Mouse (Mus musculus): ENCODE results near the gene Ctnnd2. TPM values are rescaled to one million over a fixed set of nuclear protein-coding genes. Genes with fewer than 3 reads are reported as not detected.

Ctnnd2 gene
- total and polyA plus RNA-seq, 3 experiments = 0.16 TPM; not detected in 2

DNA sequence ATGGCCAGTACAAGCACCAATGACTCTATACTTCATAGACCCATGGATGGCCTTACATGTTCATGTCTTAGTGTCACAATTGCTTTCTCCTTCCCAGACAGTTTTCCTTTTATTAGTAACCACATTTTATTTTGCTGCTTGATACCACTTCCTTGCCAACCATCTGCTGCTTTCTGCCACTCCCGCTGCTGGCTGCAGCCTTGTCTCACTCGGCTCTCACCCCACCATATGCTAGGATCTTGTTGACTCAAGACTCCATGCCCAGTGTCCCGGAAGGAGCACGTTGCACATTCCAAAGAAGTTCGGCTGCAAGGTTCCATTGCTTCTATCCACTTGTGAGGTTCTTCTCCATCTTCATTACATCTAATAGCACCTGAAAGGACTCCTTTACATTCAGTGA lies 722.7 kb downstream of the Ctnnd2 start:
- no peaks in the 10 kb centered on the region for H3K27me3 ChIP-seq (ENCODE audit: insufficient read depth, low read length)
- 0 out of 2 replicates have a peak, but pooled peaks cover 4% of the 10 kb centered on the region for H3K9me3 ChIP-seq (replicated peaks)
- ATAC-seq (ENCODE audit: extremely low read depth, insufficient number of reproducible peaks, low FRiP score, poor library complexity, severe bottlenecking) (no peak), DNase-seq (ENCODE audit: low spot score) (no peak)
- H3K4me1 ChIP-seq (ENCODE audit: insufficient read depth, low read depth, low read length) = no peaks in the 10 kb centered on the region
- no peak overlapping the region for H3K4me3 ChIP-seq (ENCODE audit: low read depth, low read length)
- H3K36me3 ChIP-seq (replicated peaks) = no peaks in the 10 kb centered on the region
- TF ChIP-seq GATA1 (IDR thresholded peaks at IDR 0.05; ENCODE audit: borderline replicate concordance, low read length) = no peak
- no peak for TF ChIP-seq POLR2AphosphoS5 (IDR thresholded peaks at IDR 0.05; ENCODE audit: insufficient replicate concordance, low read depth, low read length)
- TF ChIP-seq GATA2 (IDR thresholded peaks at IDR 0.05; ENCODE audit: borderline replicate concordance, low read depth, low read length) = no peak
- TF ChIP-seq TAL1 (conservative IDR thresholded peaks at IDR 0.05; ENCODE audit: low read depth, low read length) = no peak
- no peak for TF ChIP-seq CTCF (IDR thresholded peaks at IDR 0.05; ENCODE audit: low read depth, low read length)

DNA sequence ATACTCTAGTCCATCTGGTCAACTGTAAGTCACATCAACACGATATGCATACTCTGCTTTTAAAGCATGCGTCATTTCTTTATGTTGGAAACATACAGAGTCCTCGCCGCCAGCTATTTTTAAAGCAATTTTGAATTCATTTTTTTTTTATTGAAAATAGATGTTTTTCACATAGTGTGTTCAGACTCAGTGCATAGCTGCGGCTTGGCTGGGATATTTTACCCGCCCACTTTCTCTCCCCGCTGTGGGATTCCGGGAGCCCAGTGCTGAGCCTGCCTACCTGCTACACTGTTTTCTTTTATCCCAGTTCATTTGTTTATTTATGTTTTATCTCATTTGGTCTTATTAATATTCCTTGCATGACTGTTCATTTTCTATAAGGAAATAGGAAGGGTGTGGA lies 724.9 kb downstream of the Ctnnd2 start:
- Histone ChIP-seq H3K9me3 (replicated peaks) (0 out of 2 replicates have a peak, but pooled peaks cover 4% of the 10 kb centered on the region), H3K4me1 (ENCODE audit: insufficient read depth, low read depth, low read length) (no peaks in the 10 kb centered on the region), H3K36me3 (replicated peaks) (no peaks in the 10 kb centered on the region), H3K27me3 (ENCODE audit: insufficient read depth, low read length) (no peaks in the 10 kb centered on the region), H3K4me3 (ENCODE audit: low read depth, low read length) (no peak overlapping the region)
- no peak for TF ChIP-seq GATA1 (IDR thresholded peaks at IDR 0.05; ENCODE audit: borderline replicate concordance, low read length)
- no peak for TF ChIP-seq GATA2 (IDR thresholded peaks at IDR 0.05; ENCODE audit: borderline replicate concordance, low read depth, low read length)
- no peak for TF ChIP-seq CTCF (IDR thresholded peaks at IDR 0.05; ENCODE audit: low read depth, low read length)
- no peak for TF ChIP-seq POLR2AphosphoS5 (IDR thresholded peaks at IDR 0.05; ENCODE audit: insufficient replicate concordance, low read depth, low read length)
- no peak for TF ChIP-seq TAL1 (conservative IDR thresholded peaks at IDR 0.05; ENCODE audit: low read depth, low read length)
- DNase-seq (ENCODE audit: low spot score) (no peak), ATAC-seq (ENCODE audit: extremely low read depth, insufficient number of reproducible peaks, low FRiP score, poor library complexity, severe bottlenecking) (no peak)

GRCm38 (mm10) chr15:30908027-30908426 lies 735.6 kb downstream of the Ctnnd2 start:
- TF ChIP-seq CTCF (IDR thresholded peaks at IDR 0.05; ENCODE audit: low read depth, low read length) = no peak
- TF ChIP-seq GATA2 (IDR thresholded peaks at IDR 0.05; ENCODE audit: borderline replicate concordance, low read depth, low read length) = no peak
- no peak for TF ChIP-seq TAL1 (conservative IDR thresholded peaks at IDR 0.05; ENCODE audit: low read depth, low read length)
- no peak for TF ChIP-seq POLR2AphosphoS5 (IDR thresholded peaks at IDR 0.05; ENCODE audit: insufficient replicate concordance, low read depth, low read length)
- no peak for TF ChIP-seq GATA1 (IDR thresholded peaks at IDR 0.05; ENCODE audit: borderline replicate concordance, low read length)
- no peak for ATAC-seq (ENCODE audit: extremely low read depth, insufficient number of reproducible peaks, low FRiP score, poor library complexity, severe bottlenecking)

DNA sequence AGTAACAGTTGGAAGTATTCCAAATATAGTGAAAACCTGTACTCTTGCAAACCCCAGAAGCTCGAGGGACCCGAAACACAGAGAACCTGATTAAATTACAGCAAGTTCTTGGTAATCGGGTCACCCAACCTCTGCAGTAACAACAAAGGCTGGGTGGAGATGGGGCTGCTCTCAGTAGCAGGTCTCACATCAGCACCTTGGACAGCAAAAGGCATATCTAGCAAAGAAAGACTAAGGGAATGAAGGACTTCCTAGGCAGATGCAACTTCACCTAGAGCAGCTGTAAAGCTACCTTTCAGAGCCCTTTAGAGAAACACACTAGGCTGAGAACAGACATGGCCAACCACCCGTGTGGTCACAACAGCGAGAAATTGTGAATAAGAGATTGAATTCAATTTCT lies 741.0 kb downstream of the Ctnnd2 start:
- Histone ChIP-seq H3K4me3 (ENCODE audit: low read depth, low read length) (no peak overlapping the region), H3K4me1 (ENCODE audit: insufficient read depth, low read depth, low read length) (no peaks in the 10 kb centered on the region), H3K9me3 (replicated peaks) (no peaks in the 10 kb centered on the region), H3K27me3 (ENCODE audit: insufficient read depth, low read length) (no peaks in the 10 kb centered on the region), H3K36me3 (replicated peaks) (no peaks in the 10 kb centered on the region)
- DNase-seq (ENCODE audit: low spot score) = no peak
- no peak for ATAC-seq (ENCODE audit: extremely low read depth, insufficient number of reproducible peaks, low FRiP score, poor library complexity, severe bottlenecking)
- no peak for TF ChIP-seq TAL1 (conservative IDR thresholded peaks at IDR 0.05; ENCODE audit: low read depth, low read length)
- no peak for TF ChIP-seq GATA2 (IDR thresholded peaks at IDR 0.05; ENCODE audit: borderline replicate concordance, low read depth, low read length)
- no peak for TF ChIP-seq GATA1 (IDR thresholded peaks at IDR 0.05; ENCODE audit: borderline replicate concordance, low read length)
- no peak for TF ChIP-seq POLR2AphosphoS5 (IDR thresholded peaks at IDR 0.05; ENCODE audit: insufficient replicate concordance, low read depth, low read length)
- no peak for TF ChIP-seq CTCF (IDR thresholded peaks at IDR 0.05; ENCODE audit: low read depth, low read length)

More at GRCm38 (mm10) chr15:30908027-30908426, 735.6 kb downstream of the Ctnnd2 start:
- no peaks in the 10 kb centered on the region for H3K27me3 ChIP-seq (ENCODE audit: insufficient read depth, low read length)
- no peak overlapping the region for H3K4me3 ChIP-seq (ENCODE audit: low read depth, low read length)
- H3K36me3 ChIP-seq (replicated peaks) = no peaks in the 10 kb centered on the region
- DNase-seq (ENCODE audit: low spot score) = no peak
- H3K9me3 ChIP-seq (replicated peaks) = no peaks in the 10 kb centered on the region
- H3K4me1 ChIP-seq (ENCODE audit: insufficient read depth, low read depth, low read length) = no peaks in the 10 kb centered on the region

DNA sequence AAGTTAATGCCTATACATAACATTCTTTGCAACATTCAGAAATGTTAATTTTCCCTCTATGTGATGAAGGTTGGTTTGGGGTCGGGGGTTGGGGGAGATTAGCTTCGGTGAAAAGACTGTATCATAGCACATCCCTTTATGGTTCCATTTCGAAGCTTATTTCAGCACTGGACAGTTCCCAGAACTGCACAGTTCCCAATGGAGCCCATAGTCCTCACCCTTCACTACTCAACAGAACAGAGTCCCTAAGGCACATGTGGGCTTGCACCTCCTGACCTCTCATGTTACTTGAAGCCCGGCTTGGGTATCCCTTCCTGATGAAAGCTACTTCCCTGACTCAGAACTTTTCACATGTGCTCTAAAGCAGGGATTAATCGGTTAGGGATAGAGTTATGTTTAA lies 753.4 kb downstream of the Ctnnd2 start:
- no peaks in the 10 kb centered on the region for H3K36me3 ChIP-seq (replicated peaks)
- no peaks in the 10 kb centered on the region for H3K27me3 ChIP-seq (ENCODE audit: insufficient read depth, low read length)
- TF ChIP-seq POLR2AphosphoS5 (IDR thresholded peaks at IDR 0.05; ENCODE audit: insufficient replicate concordance, low read depth, low read length) = no peak
- no peak for TF ChIP-seq GATA1 (IDR thresholded peaks at IDR 0.05; ENCODE audit: borderline replicate concordance, low read length)
- TF ChIP-seq TAL1 (conservative IDR thresholded peaks at IDR 0.05; ENCODE audit: low read depth, low read length) = no peak
- no peak for TF ChIP-seq GATA2 (IDR thresholded peaks at IDR 0.05; ENCODE audit: borderline replicate concordance, low read depth, low read length)
- no peak for TF ChIP-seq CTCF (IDR thresholded peaks at IDR 0.05; ENCODE audit: low read depth, low read length)
- peaks cover 3% of the 10 kb centered on the region; the same call in 1 of the 2 replicates for H3K9me3 ChIP-seq (replicated peaks)
- DNase-seq (ENCODE audit: low spot score) (no peak), ATAC-seq (ENCODE audit: extremely low read depth, insufficient number of reproducible peaks, low FRiP score, poor library complexity, severe bottlenecking) (no peak)
- no peaks in the 10 kb centered on the region for H3K4me1 ChIP-seq (ENCODE audit: insufficient read depth, low read depth, low read length)
- H3K4me3 ChIP-seq (ENCODE audit: low read depth, low read length) = no peak overlapping the region

GRCm38 (mm10) chr15:30927632-30928031 lies 755.2 kb downstream of the Ctnnd2 start:
- Histone ChIP-seq H3K4me1 (ENCODE audit: insufficient read depth, low read depth, low read length) (no peaks in the 10 kb centered on the region), H3K27me3 (ENCODE audit: insufficient read depth, low read length) (no peaks in the 10 kb centered on the region), H3K36me3 (replicated peaks) (no peaks in the 10 kb centered on the region), H3K4me3 (ENCODE audit: low read depth, low read length) (no peak overlapping the region), H3K9me3 (replicated peaks) (0 out of 2 replicates have a peak, but pooled peaks cover 3% of the 10 kb centered on the region)
- TF ChIP-seq CTCF (IDR thresholded peaks at IDR 0.05; ENCODE audit: low read depth, low read length) (no peak), GATA2 (IDR thresholded peaks at IDR 0.05; ENCODE audit: borderline replicate concordance, low read depth, low read length) (no peak), POLR2AphosphoS5 (IDR thresholded peaks at IDR 0.05; ENCODE audit: insufficient replicate concordance, low read depth, low read length) (no peak), GATA1 (IDR thresholded peaks at IDR 0.05; ENCODE audit: borderline replicate concordance, low read length) (no peak), TAL1 (conservative IDR thresholded peaks at IDR 0.05; ENCODE audit: low read depth, low read length) (no peak)
- no peak for ATAC-seq (ENCODE audit: extremely low read depth, insufficient number of reproducible peaks, low FRiP score, poor library complexity, severe bottlenecking)
- DNase-seq (ENCODE audit: low spot score) = no peak
